Mouse (Mus musculus) spleen, adult 2 months (tissue): Measurements from ENCODE around the gene Gm20716.
A peak's percentile ranks its signal among the peaks of the same experiment; 100 is the strongest.

Experiments
- CTCF ChIP-seq: fragments of 200-500 bp; IDR thresholded peaks from 2 replicates; pipeline ENCODE4 v1.5.1; 2011; ENCODE audit warnings: mild to moderate bottlenecking, inconsistent platforms; ENCODE audit not compliant: insufficient read depth, insufficient read length, insufficient replicate concordance; ENCODE audit errors: extremely low read depth
- POLR2A ChIP-seq: fragments of 200-500 bp; IDR thresholded peaks from 2 replicates; pipeline ENCODE4 v1.6.1; 2011; ENCODE audit warnings: low read depth, low read length, inconsistent platforms

DNA sequence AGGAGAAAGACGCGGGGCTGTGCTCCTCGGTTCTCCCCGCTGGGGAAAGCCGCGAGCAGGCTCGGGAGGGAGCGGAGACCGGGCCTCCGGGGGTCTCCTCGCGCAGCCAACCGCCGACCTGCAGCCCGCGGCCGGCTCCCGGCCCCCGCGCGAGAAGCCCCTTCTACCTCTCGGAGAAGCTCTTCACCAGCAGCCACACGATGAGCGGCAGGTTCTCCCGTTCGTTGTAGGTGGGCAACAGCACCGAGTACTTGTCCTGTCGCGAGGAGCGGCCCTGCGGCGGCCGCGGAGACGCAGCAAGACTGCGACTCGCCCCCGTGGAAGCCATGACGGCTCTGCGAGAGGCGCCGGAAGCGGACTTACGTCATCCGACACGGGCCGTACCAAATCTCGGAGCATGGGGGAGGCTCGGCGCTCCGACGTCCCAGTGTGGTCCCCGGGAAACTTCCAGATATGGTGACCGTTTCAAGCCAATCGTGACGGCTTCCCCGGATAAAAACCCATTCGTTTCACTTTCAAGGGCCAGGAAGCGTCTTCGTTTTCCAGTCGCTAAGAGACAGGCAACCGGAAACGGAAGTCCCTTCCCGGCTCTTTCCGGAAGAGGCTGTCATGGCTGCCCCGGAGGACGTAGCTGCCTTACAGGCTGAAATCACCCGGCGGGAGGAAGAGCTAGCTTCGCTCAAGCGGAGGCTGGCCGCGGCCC lies at the start of gene Gm20716, which contains the start of the genes Dpm1 and Mocs3:
- TF ChIP-seq POLR2A (peak; percentile 95), CTCF (no peak)
